10 mouse cellular contexts compared by ENCODE assay signal in genomic region chr3:56067849-56068248, GRCm38 (mm10).
A peak's percentile ranks its signal among the peaks of the same experiment; 100 is the strongest.
DNase-seq lines count a peak whose midpoint lies in the region; ATAC-seq and TF ChIP-seq lines count a peak whose summit lies in the region.
"Had no signal": no experiment of that assay in that cellular context is flagged by ENCODE, and none has a peak within 500 bp of the region (broad histone marks: within the 10 kb centered on the region; RNA-seq: fewer than 3 reads in every experiment).

No protein-coding gene starts in this region.

- WGBS in hindbrain, embryonic 16.5 days = 80% methylated on average over 6 of the region's 6 CpGs

- intact Hi-C loops in heart, postnatal 14 days (cut with DNase I) = no loop called here

- no peaks in the 10 kb centered on the region for H3K27me3 ChIP-seq in hindbrain, embryonic 16.5 days (replicated peaks; ENCODE audit: control insufficient read depth, insufficient read depth, low read length)
- H3K27me3 ChIP-seq: midbrain, embryonic 15.5 days; Patski had no signal

- ATAC-seq in hindbrain, embryonic 16.5 days = no peak
- ATAC-seq: midbrain, embryonic 15.5 days; Patski had no signal

- H3K36me3 ChIP-seq in hindbrain, embryonic 16.5 days (ENCODE audit: control insufficient read depth, insufficient read depth, low read length) = peaks cover 4% of the 10 kb centered on the region; the same call in 1 of the 2 replicates
- H3K36me3 ChIP-seq: midbrain, embryonic 15.5 days had no signal

- H3K27ac ChIP-seq in hindbrain, embryonic 16.5 days (ENCODE audit: low read depth, low read length) = no peak overlapping the region
- no peak overlapping the region for H3K27ac ChIP-seq in layer of hippocampus, adult 2 months
- H3K27ac ChIP-seq: midbrain, embryonic 15.5 days had no signal

- H3K4me2 ChIP-seq in hindbrain, embryonic 16.5 days (ENCODE audit: low read length) = no peak overlapping the region
- H3K4me2 ChIP-seq: midbrain, embryonic 15.5 days had no signal

- DNase-seq in heart, postnatal 14 days = peak; percentile 16 to 32
- DNase-seq in heart, adult 9 months (ENCODE audit: low spot score in 2 of 2) = no peak
- peak; percentile 35 for DNase-seq in adipocyte (ENCODE audit: low spot score)
- DNase-seq in cerebellum, adult 18-20 months = peak; percentile 65 to 73
- DNase-seq in lung, postnatal 10 days = peak; percentile 53
- no peak for DNase-seq in yolk sac, embryonic 10.5 days (ENCODE audit: low spot score)
- no peak for DNase-seq in layer of hippocampus, adult 2 months (ENCODE audit: low spot score in 2 of 2)

- no peak overlapping the region for H3K4me3 ChIP-seq in hindbrain, embryonic 16.5 days (ENCODE audit: low read length)
- H3K4me3 ChIP-seq in layer of hippocampus, adult 2 months = no peak overlapping the region
- H3K4me3 ChIP-seq: midbrain, embryonic 15.5 days had no signal

- H3K4me1 ChIP-seq in hindbrain, embryonic 16.5 days (ENCODE audit: control insufficient read depth, insufficient read depth, low read depth, low read length) = no peaks in the 10 kb centered on the region
- H3K4me1 ChIP-seq: midbrain, embryonic 15.5 days had no signal

- no peak overlapping the region for H3K9ac ChIP-seq in hindbrain, embryonic 16.5 days (ENCODE audit: low read depth, low read length)
- H3K9ac ChIP-seq: midbrain, embryonic 15.5 days had no signal

- TF ChIP-seq CTCF in layer of hippocampus, adult 2 months (conservative IDR thresholded peaks at IDR 0.05) = no peak

- no peaks in the 10 kb centered on the region for H3K9me3 ChIP-seq in hindbrain, embryonic 16.5 days (ENCODE audit: control insufficient read depth, low read length)
- H3K9me3 ChIP-seq: midbrain, embryonic 15.5 days had no signal

Comparison
In these comparisons a context has a peak if more than half of its experiments do, and no peak if none do; other contexts are left out.
1. DNase-seq: peak in heart, postnatal 14 days (2 of 2), adipocyte (single experiment), cerebellum, adult 18-20 months (2 of 2) and lung, postnatal 10 days (single experiment); none in heart, adult 9 months (0 of 2), yolk sac, embryonic 10.5 days (single experiment) and layer of hippocampus, adult 2 months (0 of 2).